Mouse (Mus musculus) kidney, adult 11 months (tissue): Measurements from ENCODE around the gene Acat1.

Experiments
- DNase-seq: peaks from one replicate; pipeline ENCODE4 v3.0.0; 2022

Gene Acat1

DNA sequence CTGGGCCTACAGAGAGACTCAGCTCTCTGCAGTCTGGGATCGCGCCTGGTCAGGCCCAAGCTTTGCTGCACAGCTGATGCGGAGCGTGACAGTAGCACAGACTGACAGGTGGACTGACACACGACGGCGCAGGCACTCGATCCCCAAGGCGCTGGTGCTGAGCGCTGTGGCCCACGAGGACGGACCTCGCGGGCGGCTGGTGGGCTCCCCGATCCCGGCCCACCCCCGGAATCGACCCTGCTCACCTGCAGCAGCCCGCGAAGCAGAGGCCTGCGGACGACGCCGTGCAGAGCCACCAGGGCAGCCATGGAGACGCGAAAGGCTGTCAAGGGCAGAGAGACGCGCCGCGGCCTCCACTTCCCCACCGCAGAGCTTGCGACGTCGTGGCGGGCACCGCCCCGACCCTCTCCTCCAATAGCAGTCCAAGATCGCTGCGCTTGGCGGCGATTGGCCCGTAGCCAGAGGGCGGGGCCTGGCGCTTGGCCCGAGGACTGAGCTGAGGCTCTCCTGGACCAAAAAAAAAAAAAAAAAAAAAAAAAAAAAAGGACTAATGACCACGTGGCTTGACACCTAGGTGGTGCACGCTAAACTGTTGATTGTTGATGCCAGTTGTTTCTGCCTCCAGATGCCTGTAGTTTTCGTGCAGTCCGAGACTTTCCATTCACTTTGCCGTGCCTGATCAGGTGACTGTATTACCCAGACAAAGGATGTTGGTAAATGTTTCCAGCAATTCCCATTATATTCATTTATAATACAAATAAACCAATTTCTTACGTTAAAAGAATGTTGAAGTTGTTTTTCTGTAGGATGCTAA, at the start of gene Acat1:
Gene Acat1 (minus strand): TSS at position 415 of the 814 bp plus-strand sequence.
- peak; percentile 96 for DNase-seq

DNA sequence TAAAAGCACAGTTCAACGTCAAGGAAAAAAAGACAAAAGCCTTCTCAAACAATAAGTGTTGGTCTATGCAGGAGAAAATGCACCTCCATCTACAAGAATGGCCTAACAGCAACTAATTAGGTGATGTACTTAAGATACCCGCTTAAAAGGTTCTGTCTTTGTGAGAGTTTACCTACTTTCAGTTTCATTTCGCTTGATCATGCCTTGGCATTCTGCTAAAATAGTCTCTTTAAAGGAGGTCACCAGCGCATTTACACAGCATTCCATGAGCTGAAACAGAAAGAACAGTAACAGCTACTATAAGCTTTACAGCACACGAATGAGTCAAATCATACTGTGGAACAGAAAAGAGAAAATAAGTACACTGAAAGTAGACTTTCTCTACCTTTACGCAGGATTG, 24.6 kb upstream of the Acat1 start:
- DNase-seq, result no peak

DNA sequence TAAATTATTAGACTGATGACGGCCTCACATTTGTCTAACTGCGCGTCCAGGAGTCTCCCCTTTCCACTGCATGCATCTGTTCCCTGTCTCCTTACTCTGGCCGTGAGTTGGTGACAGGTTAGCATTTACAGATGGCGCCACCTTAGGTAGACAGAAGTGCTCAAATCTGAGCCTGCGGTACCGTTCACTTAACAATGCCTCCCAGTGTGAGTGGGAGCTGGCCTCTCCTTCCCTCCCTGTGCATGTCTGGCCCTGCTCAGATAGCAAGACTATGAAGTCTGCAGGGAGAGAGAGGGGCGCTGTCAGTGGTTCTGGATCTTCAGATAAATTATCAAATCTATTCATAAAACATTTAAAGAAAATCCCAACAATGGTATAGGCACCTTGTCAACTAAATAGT, 5.1 kb upstream of the Acat1 start:
- no peak for DNase-seq

DNA sequence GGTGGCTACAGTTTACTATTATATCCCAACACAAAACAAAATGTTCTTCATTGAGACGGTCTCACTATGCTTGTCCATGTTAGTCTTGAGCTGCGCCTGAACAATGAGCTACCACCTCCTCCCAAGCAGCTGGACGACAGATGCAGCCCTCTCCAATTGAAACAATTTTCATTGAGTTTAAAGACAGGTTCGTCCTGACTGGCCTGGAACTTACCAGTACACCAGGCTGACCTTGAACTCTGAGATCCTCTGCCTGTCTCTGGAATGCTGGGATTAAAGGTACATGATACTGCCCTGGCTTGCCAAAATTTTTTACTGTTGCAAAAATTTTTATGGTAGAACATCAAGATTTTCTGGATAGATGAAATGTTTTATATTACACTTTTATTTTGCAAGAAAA, 4.1 kb upstream of the Acat1 start:
- DNase-seq, result no peak

DNA sequence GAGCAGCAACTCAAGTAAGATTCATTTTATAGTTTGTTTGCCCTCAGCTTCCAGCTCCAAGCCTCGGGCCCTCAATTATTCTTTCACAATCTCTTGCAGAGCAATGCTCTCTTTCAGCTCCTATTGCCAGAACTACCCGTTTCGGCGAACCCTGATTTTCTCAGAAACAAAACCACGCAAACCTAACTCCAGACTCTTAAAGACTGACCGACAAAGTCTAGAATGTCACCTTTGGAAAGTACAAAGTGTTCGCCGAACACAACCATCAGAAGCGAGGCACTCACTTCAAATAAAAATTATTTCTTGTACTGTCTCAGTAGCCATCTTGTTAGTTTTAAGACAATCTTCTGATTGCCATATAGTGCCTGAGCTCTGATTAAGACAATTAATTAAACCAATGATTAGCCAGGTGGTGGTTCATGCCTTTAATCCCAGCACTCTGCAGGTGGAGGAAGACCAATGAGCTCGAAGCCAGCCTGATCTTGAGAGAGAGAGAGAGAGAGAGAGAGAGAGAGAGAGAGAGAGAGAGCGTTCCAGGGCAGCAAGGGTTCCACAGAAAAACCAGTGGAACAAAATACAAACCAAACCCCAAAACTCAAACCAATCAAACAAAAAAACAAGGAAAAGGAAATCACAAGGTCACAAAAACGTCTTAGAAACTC, 745 bp downstream of the Acat1 start:
- peak; percentile 14 for DNase-seq

DNA sequence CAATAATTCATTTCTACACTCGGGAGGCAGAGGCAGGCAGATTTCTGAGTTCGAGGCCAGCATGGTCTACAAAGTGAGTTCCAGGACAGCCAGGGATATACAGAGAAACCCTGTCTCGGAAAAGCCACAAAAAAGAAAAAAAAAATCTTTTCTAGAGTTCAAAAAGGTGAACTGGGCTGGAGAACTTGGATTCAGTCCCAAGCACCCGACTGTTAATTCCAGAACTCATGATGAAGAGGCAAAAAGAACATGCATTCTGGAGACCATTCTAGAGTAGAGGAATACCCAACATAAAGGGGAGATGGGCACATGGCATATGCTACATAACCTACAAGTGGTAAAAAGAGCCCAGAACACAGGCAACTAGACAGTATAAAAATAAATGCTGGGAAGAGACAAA, 2.4 kb downstream of the Acat1 start:
- DNase-seq, result peak; percentile 2

DNA sequence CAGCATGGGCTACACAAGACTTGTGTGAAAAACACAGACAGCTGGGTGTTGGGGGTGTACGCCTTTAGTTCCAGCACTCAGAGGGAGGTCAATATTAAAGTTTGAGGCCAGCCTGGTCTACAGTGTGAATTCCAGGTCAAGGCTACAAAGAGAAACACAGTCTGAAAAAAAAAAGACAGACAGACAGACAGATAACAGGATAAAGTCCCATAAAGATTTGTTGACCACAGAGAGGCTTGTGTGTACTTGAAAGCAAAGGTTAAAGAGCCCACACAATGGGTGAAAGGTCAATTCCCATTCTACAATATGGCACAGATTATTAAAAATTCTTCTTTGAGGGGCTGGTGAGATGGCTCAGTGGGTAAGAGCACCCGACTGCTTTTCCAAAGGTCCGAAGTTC, 3.0 kb downstream of the Acat1 start:
- peak; percentile 1 for DNase-seq

DNA sequence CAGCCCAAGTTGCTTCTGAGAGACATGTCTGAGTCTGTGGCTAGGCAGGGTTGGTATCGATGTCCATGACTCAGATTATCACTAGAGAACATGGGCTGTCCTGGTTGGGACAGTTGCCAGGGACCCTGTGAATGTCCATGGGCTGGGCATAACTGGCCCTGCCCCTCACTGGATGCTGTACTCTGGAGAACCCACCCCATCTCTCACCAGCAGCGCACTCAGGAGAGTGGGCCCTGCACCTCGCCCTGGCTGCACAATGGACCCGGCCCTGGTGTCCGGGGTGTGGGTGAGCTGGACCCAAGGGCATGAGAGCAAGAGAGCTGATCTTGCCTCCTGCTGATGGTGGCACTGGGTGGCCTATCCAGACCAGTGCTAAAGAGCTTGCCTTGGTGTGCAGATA, 5.2 kb downstream of the Acat1 start:
- DNase-seq, result no peak

DNA sequence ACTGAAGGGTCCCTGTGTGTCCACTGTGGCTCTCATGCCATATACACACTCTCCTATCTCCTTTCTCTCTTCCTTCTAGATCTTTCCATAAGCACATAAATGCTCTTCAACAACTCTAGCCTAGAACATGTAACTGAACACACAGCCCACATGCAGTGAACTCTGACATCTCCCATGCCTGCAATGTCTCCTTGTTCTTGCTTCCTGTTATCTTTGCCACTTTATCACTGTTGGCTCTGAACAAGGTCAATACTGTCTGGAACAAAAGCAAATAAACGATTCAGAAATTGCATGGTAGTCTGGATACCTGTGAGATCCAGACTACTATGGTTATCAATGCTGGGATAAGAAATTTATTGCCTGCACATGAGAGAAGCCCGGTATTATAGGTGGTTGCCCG, 6.3 kb downstream of the Acat1 start:
- no peak for DNase-seq

DNA sequence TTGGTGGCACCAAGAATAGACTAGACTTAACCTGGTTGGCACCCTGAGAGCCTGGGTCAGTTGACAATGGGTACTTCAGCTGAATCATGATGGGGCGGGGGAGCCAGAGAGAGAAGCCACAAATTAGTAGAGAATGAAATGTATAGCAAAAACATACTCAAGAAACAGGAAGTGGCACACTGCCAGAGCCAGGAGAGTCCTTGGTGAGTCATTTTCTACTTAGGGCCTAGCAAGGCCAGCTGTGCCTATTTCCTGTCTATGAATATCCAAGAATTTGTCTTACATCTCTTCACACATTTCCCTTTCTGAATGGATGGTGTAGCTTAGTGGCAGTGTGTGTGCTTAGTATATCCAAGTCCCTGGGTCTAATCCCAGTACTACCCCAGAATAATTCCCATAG, 6.8 kb downstream of the Acat1 start:
- DNase-seq, result peak; percentile 1

DNA sequence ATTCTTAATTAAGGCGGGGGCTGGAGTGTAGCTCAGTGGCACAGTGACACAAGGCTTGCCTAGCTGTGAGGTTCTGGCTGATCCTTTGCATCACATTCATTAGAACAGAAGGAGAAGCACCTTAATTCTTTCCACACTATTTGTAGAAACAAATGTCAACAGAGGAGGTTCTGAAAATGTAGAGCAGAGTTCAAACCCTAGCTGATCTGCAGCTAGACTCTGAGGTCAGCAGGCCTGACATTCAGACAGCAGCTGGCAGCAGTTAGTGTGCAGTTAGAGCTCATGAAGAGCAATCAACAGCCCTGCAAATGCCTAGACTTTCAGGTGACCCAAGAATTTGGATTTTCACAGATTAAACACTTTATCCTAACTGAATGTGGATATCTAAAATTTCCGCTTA, 8.6 kb downstream of the Acat1 start:
- DNase-seq, result no peak

DNA sequence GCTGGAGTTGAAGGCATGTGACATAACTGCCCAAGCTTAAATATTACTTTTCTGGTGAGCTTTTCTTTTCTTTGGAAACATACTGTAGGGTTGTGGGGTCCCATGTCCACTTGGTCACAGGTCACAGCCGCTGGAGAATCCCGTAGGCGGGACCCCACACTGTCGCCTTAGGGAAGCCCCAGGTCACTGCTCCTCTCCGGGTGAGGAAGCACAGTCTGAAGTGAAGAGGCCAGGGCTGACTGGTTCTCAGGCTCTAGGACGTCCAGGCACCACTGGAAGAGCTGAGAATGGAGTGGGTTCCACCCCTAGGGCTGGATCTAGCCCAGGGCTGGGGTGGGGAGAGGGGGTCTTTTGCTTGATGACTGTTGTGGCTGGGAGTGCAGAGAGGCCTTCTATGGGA, 11.6 kb downstream of the Acat1 start:
- DNase-seq, result peak; percentile 67

DNA sequence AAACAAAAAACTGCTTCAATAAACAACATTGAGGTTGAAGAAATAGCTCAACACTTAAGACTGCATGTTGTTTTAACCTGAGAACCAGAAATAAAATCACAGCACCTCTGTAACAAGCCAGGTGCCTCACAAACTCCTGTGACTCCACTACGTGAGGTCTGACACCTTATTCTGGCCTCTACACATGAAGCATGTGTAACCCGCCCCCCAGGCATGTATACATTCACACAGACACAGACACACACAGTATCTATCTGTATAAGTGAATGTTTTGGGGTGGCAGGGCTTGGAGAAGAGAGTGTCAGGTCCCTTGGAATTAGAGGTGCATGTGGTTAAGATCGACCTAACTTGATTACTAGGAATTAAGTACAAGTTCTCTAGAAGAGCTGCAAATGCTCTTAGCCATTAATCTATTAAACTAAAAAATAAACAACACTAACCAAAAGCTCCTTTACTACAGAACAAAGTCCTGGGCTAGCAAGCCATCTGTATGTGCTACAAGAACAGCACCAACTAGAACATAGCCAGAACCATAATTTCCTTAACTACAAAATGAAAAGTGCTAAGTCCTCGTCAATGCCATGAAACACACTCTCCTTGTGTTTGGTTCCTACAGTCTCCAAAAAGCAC, 13.1 kb downstream of the Acat1 start:
- no peak for DNase-seq

DNA sequence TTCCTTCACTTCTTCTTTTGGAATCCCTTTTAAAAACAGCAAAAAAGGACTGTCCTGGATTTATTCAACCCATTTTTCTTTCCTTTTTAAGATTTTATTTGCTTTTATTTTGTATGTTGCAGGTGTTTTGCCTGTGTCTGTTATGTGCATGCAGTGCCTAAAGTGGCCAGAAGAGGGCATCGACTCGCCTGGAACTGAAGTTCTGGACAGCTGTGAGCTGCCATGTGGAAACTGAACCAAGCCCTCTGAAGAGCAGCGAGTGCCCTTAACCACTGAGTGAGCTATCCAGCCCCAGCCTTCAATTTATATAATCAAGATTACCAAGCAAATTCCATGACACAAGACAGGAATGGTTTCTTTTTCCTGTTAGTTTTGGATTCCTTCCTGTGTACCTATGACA, 15.4 kb downstream of the Acat1 start:
- peak; percentile 62 for DNase-seq

DNA sequence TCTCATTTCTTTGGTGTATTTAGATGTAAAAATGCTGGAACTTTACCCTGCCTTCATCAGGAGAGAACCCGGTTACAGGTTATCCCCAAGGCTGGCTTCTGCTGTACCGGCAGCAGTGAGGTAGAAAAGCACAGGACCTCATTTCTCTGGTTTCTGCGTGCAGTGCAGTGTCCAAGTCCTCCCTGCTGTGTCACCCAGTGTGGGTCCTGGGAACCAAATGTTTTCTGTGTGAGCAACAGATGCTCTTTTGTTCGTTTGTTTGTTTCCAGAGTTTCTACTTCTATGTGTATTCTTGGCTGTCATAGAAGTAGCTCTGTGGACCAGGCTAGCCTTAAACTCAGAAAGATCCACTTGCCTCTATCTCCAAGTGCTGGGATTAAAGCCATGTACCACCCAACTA, 28.3 kb downstream of the Acat1 start:
- DNase-seq, result no peak

DNA sequence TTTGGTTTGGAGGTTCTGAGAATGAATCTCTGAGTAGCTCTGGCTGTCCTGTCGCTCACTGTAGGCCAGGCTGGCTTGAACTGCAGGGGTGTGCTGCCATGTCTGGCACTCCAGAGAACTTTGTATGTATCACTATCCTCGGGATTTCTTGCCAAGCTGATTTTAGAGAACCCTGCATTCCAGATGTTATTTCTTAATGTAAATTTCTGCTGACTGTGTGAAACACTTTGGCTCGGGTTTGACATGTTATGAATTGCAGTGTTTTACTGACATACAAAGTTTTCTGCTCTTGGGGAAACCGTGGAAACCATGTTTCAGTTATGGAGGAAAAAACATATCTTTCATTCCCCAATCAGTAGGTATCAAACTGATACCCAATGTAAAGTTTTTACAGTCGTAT, 34.5 kb downstream of the Acat1 start:
- DNase-seq, result no peak

DNA sequence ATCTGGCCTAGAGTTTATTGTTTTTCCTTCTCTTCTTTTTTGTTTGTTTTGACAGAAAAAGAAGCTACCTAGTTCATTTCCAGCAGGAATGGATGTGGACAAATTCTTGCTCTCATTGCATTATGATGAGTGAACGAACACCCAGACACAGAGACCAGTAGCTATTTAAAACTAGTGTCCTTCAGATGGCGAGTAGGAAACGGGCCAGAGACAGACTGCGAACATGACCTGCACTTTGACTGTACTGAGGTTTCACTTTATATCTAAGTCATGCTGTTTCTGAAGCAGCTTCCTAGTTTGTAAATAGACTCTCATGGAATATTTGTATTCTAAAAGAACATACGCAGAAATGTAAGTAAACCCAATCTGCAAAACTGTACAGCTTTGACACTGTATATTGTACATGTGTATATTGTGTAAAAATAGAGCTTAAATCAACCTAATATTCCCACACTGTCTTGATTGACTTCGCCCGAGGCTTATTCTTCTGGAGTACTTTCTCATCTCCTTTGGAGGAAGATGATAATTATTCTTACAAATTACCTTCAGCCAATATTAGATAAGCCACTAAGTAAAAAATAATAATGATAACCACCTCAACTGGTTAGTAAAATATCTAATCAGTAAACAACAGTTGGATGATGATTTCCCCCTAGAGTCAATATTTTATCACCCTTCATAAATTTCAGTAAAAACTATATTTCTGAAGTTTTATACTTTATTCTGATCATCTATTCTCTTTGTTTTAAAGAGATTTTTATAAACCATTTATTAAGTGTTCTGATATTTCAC, 37.5 kb downstream of the Acat1 start:
- no peak for DNase-seq

DNA sequence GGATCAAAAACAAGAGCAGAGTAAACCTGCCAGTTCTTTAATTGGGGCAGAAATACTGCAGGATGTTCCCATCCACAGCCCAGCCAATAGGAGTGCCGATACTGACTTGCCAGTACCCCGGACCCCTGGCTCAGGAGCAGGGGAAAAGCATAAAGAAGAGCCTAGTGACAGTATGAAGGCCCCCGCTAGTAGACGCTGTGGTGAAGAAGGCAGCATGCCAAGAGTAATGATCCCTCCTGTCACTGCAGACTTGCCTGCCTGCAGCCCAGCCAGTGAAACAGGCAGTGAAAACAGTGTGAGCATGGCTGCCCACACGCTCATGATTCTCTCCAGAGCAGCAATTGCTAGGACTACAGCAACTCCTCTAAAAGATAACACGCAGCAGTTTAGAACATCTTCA, 39.5 kb downstream of the Acat1 start:
- DNase-seq, result no peak

DNA sequence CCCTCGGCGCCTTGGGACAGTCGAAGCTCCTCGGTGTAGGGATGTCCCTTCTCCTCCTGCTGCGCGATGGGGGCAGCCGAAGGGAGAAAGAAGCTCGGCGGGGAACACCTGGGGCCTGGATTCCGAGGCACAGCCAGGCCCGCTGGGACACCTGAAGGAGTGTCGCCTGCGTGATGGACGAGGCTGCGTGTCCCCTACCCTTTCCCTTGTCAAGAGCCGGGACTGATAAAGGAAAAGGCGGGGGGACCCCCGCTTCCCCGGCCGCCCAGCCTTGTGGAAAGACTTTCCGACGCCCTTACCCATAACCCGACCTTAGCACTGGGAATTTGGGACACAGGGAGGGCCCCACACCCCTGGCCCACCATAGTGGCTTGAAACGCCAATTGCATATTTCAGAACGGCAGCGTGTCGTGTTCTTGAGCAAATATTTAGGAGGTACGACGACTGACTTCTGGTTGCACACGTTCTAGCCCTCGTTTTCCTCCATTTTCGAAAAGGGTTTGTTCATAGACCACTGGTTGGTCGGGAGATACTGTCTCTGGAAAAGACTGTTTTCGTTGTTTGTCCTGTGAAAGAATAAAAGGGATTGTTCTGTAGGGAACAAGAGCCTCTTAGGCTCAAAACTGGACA, 72.7 kb downstream of the Acat1 start:
- DNase-seq, result no peak

DNA sequence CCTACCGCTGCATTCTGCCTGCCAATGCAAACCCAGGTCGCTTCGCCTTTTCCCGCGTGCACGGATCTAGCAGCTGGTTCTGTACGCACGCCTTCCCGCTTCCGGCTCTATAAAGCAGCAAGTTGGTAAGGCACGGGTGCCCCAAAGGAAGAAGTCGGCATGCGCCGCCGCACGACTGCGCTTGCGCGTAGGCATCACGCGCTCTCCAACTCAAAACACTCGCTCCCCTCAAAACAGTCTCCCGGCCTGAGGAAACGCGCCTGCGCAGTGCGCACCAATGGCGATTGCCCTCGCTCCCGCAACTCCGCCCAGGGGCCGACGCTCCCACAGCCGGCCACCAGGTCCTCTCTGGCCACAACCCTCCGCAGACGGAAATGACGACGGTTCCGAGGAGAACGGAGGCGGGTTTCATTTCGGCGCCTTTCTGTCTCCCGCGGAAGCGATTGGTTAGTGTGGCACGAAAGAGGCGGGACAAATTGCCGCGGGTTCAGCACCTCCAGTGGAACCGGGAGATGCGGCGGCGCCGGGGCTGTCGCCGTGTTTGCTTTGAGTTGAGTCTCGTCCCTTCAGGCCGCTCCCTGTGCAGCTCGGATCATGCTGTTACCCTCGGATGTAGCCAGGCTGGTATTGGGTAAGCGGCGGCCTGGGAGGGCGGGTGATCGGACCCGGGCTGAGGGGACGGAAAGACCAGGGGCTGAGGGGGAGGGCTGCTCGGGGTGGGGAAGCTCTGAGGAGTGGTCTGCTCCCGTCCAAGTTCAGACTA, 73.4 kb downstream of the Acat1 start, which contains the start of the genes Atm and Npat:
Gene Atm (minus strand): TSS at position 183 of the 763 bp plus-strand sequence.
Gene Npat (plus strand): TSS at position 490 of the 763 bp plus-strand sequence.
- DNase-seq, result peak; percentile 99

DNA sequence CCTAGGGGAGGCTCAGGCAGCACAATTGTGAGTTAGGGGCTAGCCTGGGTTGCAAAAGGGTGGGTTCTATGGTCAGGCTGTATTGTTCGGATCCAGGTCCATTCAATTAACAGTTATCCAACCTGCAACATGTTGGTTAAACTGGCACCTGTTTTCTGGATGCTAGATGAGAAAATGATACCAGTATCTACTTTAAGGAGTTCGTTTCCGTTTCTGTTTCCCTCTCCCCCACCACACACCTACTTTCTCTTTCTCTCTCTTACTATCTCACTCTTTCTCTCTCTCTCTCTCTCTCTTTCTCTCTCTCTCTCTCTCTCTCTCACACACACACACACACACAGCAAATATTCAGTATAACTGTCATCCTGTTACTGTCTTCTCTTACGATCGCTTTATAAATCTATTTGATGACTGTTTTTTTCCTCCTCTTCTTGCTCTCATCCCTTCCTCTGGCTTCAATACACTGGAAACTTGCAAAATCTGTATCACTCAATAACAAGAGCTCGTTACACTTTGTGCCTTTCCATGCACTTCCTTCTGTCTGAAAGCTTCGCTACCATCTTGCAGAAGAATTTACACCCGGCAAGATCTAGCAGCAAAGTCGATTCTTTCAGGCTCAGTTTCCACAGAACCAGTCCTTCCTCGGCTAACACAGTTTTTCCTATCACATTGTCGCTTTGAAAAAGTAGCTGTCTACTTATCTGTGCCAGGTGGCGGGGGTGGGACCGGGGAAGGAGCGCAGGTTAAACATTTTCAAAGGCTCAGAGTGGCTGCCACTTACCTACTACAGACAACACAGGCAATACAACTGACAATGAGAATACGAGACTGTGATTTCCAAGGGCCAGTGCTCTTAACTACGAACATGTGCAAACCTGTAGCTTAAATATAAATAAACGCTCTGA, 74.5 kb downstream of the Acat1 start:
- peak; percentile 23 for DNase-seq
